Mouse (Mus musculus) midbrain, postnatal 0 days (tissue): ENCODE measurements at regions not wholly inside any gene's neighbourhood (a gene's known extent, or its start where the extent isn't known, plus 50 kb on each side); places are given as distances from the start of the nearest gene placed in this dataset.

Experiments
- ATAC-seq: fragments of 200-750 bp; cut with Nextera tagmentation; 2 replicates; pipeline ENCODE4 v1.8.0; 2017; ENCODE audit warnings: moderate number of reproducible peaks, mild to moderate bottlenecking, moderate TSS enrichment, moderate library complexity; ENCODE audit not compliant: low FRiP score
- DNase-seq: peaks from one replicate; pipeline ENCODE4 v3.0.0-alpha.2; 2015; ENCODE audit warnings: low spot score
- H3K27ac ChIP-seq: fragments of 300-500 bp; sonication (generic); 2 replicates; pipeline ENCODE4 v1.5.1; 2014; ENCODE audit warnings: low read depth, mild to moderate bottlenecking, low read length, mixed read lengths
- H3K27me3 ChIP-seq: fragments of 300-500 bp; sonication (generic); 2 replicates; pipeline ENCODE4 v1.6.1; 2014; ENCODE audit warnings: low read length, control low read depth, mixed read lengths; ENCODE audit not compliant: insufficient read depth
- H3K36me3 ChIP-seq: fragments of 300-500 bp; sonication (generic); 2 replicates; pipeline ENCODE4 v1.6.1; 2014; ENCODE audit warnings: low read length, control low read depth, mixed read lengths; ENCODE audit not compliant: insufficient read depth
- H3K4me1 ChIP-seq: fragments of 300-500 bp; sonication (generic); 2 replicates; pipeline ENCODE4 v1.6.1; 2014; ENCODE audit warnings: mild to moderate bottlenecking, control low read depth, antibody characterized with exemption, low read length, mixed read lengths; ENCODE audit not compliant: insufficient read depth
- H3K4me2 ChIP-seq: fragments of 300-500 bp; sonication (generic); 2 replicates; pipeline ENCODE4 v1.6.1; 2014; ENCODE audit warnings: low read depth, mild to moderate bottlenecking, low read length, mixed read lengths; ENCODE audit not compliant: poor library complexity, severe bottlenecking
- H3K4me3 ChIP-seq: fragments of 300-500 bp; sonication (generic); 2 replicates; pipeline ENCODE4 v1.5.1; 2014; ENCODE audit warnings: low read depth, mild to moderate bottlenecking, low read length, moderate library complexity
- H3K9ac ChIP-seq: fragments of 300-500 bp; sonication (generic); replicated peaks from 2 replicates; pipeline ENCODE4 v1.6.1; 2014; ENCODE audit warnings: mild to moderate bottlenecking, low read length, moderate library complexity, mixed read lengths; ENCODE audit not compliant: poor library complexity, severe bottlenecking
- H3K9me3 ChIP-seq: fragments of 300-500 bp; sonication (generic); 2 replicates; pipeline ENCODE4 v1.6.1; 2016; ENCODE audit warnings: low read length, control low read depth
- CTCF ChIP-seq: IDR thresholded peaks from 2 replicates; pipeline ENCODE4 v1.5.1; 2016; ENCODE audit warnings: antibody characterized with exemption, mild to moderate bottlenecking
- WGBS: fragments of 180-500 bp; shearing (Covaris S2); extraction: QIAGEN DNeasy Blood & Tissue Kit; methylation state at CpG from one replicate; pipeline ENCODE4 v1.1.7; 2014; 5-methylcytosine and 5-hydroxymethylcytosine counted together

DNA sequence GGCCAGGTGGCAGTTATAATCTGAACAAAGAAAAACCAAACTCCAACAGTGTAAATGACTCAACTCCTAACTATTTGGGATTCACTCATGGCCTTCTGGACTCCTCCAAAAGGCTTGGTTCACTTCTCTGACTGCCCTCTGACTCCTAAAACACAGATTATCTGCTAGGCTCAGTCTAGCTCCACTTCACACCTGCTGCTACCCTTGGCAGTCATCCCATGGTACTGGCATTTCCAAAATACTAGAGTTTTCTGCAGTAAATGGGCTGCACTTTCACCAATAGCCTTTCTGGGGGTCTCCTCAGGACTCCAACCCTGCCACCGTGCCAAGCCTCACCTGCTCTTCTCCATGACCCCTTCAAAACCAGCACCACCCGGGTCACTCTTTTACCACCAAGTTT lies 237.6 kb downstream of the Efnb2 start:
- DNase-seq (no peak), ATAC-seq (no peak)
- no peaks in the 10 kb centered on the region for H3K9me3 ChIP-seq
- H3K4me3 ChIP-seq, result no peak overlapping the region
- no peak overlapping the region for H3K27ac ChIP-seq
- WGBS, result 90% methylated on average over 2 of the region's 2 CpGs
- no peak overlapping the region for H3K4me2 ChIP-seq
- TF ChIP-seq CTCF, result no peak
- H3K27me3 ChIP-seq, result no peaks in the 10 kb centered on the region
- no peaks in the 10 kb centered on the region for H3K4me1 ChIP-seq
- H3K9ac ChIP-seq, result no peak overlapping the region
- no peaks in the 10 kb centered on the region for H3K36me3 ChIP-seq

DNA sequence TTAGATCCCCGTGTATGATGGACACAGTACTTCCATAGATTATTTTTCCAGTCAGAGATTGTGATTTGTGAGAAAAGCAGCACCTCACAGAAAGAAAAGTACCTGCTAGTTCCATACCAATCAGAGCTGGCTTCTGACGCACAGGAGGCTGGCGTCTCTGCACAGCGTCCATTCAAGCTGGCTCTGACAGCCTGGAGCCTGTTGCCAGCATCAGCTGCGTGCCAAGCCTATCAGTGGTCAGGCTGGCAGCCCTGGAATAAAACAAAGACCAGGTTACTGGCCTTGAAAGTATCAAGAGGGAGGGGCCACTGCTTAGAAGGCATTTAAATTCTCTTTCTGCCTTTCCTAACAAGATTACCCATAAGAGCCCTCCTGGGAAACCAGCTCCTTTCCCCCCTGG lies 239.3 kb downstream of the Efnb2 start:
- Histone ChIP-seq H3K4me3 (no peak overlapping the region), H3K4me2 (no peak overlapping the region), H3K9ac (no peak overlapping the region), H3K36me3 (no peaks in the 10 kb centered on the region), H3K27ac (no peak overlapping the region), H3K9me3 (no peaks in the 10 kb centered on the region), H3K4me1 (no peaks in the 10 kb centered on the region), H3K27me3 (no peaks in the 10 kb centered on the region)
- 75% methylated on average over 5 of the region's 5 CpGs for WGBS
- TF ChIP-seq CTCF, result no peak
- DNase-seq (peak; percentile 26), ATAC-seq (no peak)

DNA sequence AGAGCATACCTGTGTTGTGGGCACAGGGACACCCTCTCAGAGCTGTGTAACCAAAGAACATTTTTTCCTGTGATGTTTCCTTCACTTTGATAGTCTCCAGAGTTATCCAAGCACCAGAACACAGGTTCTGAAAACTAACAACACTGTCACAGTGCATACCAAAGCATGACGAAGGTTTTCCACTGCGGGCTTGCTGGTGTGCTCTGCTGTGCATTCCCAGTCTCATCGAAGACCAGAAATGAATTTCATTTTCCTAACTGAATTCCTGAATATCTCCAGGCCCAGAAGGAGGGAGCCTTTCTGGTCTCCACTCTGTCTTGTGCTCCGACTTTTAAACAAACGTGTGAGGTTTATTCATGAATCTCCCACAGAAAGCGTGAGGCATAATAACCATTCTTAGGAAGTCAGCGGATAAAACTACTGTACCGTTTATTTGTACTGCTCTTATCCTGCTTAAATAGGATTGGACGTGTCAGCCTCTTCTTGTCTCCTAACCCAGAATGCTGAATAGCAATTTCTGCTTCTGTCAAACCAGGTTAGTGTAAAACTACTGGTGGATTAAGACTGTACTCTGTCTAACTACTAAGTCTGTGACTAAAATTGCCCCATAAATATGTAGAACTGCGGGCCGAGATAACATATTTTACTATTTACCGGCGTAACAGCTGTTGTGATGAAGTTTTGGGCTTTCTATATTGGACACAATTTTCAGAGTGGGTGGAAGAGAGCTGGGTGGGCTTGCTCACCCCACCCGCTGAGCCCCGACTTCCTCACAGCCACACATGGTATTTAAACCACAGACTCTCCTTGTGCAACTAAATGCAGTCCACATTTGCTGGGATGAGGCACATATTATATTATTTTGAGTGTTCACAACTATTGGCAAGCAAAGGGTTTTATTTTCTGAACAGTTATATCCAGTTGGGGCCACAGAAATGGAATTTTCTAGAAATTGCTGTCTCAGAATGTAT lies 241.4 kb downstream of the Efnb2 start:
- Histone ChIP-seq H3K4me2 (no peak overlapping the region), H3K4me1 (no peaks in the 10 kb centered on the region), H3K27me3 (no peaks in the 10 kb centered on the region), H3K4me3 (no peak overlapping the region), H3K27ac (no peak overlapping the region), H3K9me3 (no peaks in the 10 kb centered on the region), H3K9ac (no peak overlapping the region), H3K36me3 (no peaks in the 10 kb centered on the region)
- 41% methylated on average over 15 of the region's 15 CpGs for WGBS
- ATAC-seq, result no peak
- DNase-seq, result no peak
- no peak for TF ChIP-seq CTCF

DNA sequence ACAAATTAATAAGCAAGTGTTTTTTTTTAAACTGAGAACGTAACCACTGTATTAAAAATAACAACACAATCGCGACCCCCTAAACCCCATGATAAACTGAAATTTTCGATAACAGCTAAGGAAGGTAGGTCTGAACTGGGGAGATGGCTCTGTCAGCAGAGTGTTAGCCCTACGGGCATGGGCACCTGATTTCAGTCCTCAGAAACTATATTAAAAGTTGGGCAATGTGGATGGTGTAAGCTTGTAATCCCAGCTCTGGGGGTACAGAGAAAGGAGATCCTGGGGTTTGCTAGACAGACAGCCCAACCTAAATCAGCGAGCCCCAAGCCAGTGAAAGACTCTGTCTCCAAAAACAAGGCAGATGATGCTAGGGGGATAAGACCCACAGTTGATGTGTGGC lies 242.1 kb downstream of the Efnb2 start:
- DNase-seq, result no peak
- H3K27ac ChIP-seq, result no peak overlapping the region
- no peaks in the 10 kb centered on the region for H3K4me1 ChIP-seq
- H3K9ac ChIP-seq, result no peak overlapping the region
- no peaks in the 10 kb centered on the region for H3K36me3 ChIP-seq
- ATAC-seq, result no peak
- H3K9me3 ChIP-seq, result no peaks in the 10 kb centered on the region
- no peaks in the 10 kb centered on the region for H3K27me3 ChIP-seq
- no peak for TF ChIP-seq CTCF
- H3K4me2 ChIP-seq, result no peak overlapping the region
- H3K4me3 ChIP-seq, result no peak overlapping the region
- 95% methylated on average over 6 of the region's 6 CpGs for WGBS

DNA sequence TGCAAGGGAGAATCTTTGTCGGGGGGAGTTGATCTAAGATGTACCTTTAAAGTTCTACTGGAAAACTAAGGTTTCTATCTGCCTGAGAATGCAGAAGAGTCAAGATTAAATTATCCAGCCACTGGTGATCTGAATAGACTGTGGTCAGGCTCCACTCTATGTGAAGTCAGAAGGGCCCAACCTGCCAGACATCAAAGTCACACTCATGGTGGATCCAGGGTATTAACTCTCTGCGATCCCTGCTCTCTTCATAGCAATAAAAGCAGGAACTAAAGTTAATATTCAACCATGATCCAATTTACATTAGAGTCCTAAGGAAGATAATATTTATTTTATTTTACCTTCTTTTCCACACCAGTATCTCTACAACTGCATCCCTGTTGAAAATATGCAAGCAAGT lies 242.5 kb downstream of the Efnb2 start:
- Histone ChIP-seq H3K4me2 (no peak overlapping the region), H3K36me3 (no peaks in the 10 kb centered on the region), H3K27me3 (no peaks in the 10 kb centered on the region), H3K9me3 (no peaks in the 10 kb centered on the region), H3K27ac (no peak overlapping the region), H3K9ac (no peak overlapping the region), H3K4me3 (no peak overlapping the region), H3K4me1 (no peaks in the 10 kb centered on the region)
- DNase-seq (no peak), ATAC-seq (no peak)
- WGBS, result 87% methylated on average over 2 of the region's 2 CpGs
- TF ChIP-seq CTCF, result no peak

DNA sequence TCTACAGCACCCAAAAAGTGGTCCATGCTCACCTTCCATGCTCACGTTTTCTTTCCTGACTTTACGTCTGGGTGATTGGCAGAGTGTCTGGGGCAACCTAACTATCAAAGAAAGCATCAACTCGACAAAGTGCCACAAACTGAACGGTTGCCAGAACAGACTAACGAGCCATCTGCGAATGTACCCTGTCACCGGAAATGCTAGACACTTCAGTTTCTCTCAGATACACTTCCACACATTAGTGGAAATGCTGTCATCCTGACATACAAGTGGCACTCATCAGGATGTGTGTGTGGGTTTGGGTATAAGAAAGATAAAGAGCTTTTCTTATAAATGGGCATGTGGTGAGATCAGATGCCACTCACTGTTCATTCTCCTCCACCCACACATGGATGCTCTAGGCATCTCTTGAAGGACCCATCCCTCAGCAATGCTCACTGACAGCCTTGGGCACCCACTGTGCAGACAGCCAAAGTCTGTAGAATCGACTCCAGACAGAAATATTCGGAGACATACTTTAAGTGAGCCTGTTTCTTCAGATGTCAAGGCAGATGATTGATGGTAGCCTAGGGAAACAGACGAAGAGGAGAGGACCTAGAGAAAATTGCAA lies 244.8 kb downstream of the Efnb2 start:
- no peak for DNase-seq
- Histone ChIP-seq H3K9me3 (no peaks in the 10 kb centered on the region), H3K27ac (no peak overlapping the region), H3K36me3 (no peaks in the 10 kb centered on the region), H3K27me3 (no peaks in the 10 kb centered on the region), H3K4me2 (no peak overlapping the region), H3K9ac (no peak overlapping the region), H3K4me3 (no peak overlapping the region), H3K4me1 (no peaks in the 10 kb centered on the region)
- WGBS, result 74% methylated on average over 10 of the region's 10 CpGs
- no peak for ATAC-seq
- TF ChIP-seq CTCF, result no peak
